Mouse (Mus musculus) lung, postnatal 0 days (tissue): Measurements from ENCODE around the gene Rxfp4. TPM values are rescaled to one million over a fixed set of nuclear protein-coding genes. Genes with fewer than 3 reads are reported as not detected.
A peak's percentile ranks its signal among the peaks of the same experiment; 100 is the strongest.

Experiments
- ATAC-seq: fragments of 200-750 bp; cut with Nextera tagmentation; 2 replicates; pipeline ENCODE4 v1.8.0; 2017; ENCODE audit warnings: moderate library complexity
- DNase-seq: peaks from one replicate; pipeline ENCODE4 v3.0.0-alpha.2; 2016; ENCODE audit warnings: low spot score
- H3K27ac ChIP-seq: fragments of 300-500 bp; sonication (generic); 2 replicates; pipeline ENCODE4 v1.5.1; 2014; ENCODE audit warnings: antibody characterized with exemption, mild to moderate bottlenecking, low read length, mixed read lengths
- H3K27me3 ChIP-seq: fragments of 300-500 bp; sonication (generic); replicated peaks from 2 replicates; pipeline ENCODE4 v1.6.1; 2014; ENCODE audit warnings: low read length, mixed read lengths; ENCODE audit not compliant: insufficient read depth
- H3K36me3 ChIP-seq: fragments of 300-500 bp; sonication (generic); 2 replicates; pipeline ENCODE4 v1.6.1; 2014; ENCODE audit warnings: low read length, mixed read lengths; ENCODE audit not compliant: insufficient read depth
- H3K4me1 ChIP-seq: fragments of 300-500 bp; sonication (generic); 2 replicates; pipeline ENCODE4 v1.6.1; 2014; ENCODE audit warnings: antibody characterized with exemption, low read depth, low read length, mixed read lengths; ENCODE audit not compliant: insufficient read depth
- H3K4me2 ChIP-seq: fragments of 300-500 bp; sonication (generic); replicated peaks from 2 replicates; pipeline ENCODE4 v1.6.1; 2014; ENCODE audit warnings: low read depth, mild to moderate bottlenecking, low read length, moderate library complexity, mixed read lengths
- H3K4me3 ChIP-seq: fragments of 300-500 bp; sonication (generic); 2 replicates; pipeline ENCODE4 v1.5.1; 2014; ENCODE audit warnings: low read depth, low read length
- H3K9ac ChIP-seq: fragments of 300-500 bp; sonication (generic); replicated peaks from 2 replicates; pipeline ENCODE4 v1.6.1; 2014; ENCODE audit warnings: low read depth, mild to moderate bottlenecking
- H3K9me3 ChIP-seq: fragments of 300-500 bp; sonication (generic); 2 replicates; pipeline ENCODE4 v1.6.1; 2016; ENCODE audit warnings: low read length, mixed read lengths
- CTCF ChIP-seq: IDR thresholded peaks from 2 replicates; pipeline ENCODE4 v1.5.1; 2016; ENCODE audit warnings: antibody characterized with exemption, mild to moderate bottlenecking
- EP300 ChIP-seq: IDR thresholded peaks from 2 replicates; pipeline ENCODE4 v1.6.1; 2016; ENCODE audit warnings: antibody characterized with exemption, mild to moderate bottlenecking, control low read depth
- WGBS: fragments of 180-500 bp; shearing (Covaris S2); extraction: QIAGEN DNeasy Blood & Tissue Kit; methylation state at CpG from one replicate; pipeline ENCODE4 v1.1.7; 2014; 5-methylcytosine and 5-hydroxymethylcytosine counted together
- polyA plus RNA-seq: library from polyadenylated mRNA; unstranded; fragments of >200 nt; fragmentation: Nextera tagmentation; extraction: Ambion mirVana; gene quantifications from 2 replicates; pipeline ENCODE4 v1.2.1, GENCODE M21; 2015

Rxfp4 gene
- polyA plus RNA-seq, 1 experiment from 2014 or later, result 0.92 TPM

DNA sequence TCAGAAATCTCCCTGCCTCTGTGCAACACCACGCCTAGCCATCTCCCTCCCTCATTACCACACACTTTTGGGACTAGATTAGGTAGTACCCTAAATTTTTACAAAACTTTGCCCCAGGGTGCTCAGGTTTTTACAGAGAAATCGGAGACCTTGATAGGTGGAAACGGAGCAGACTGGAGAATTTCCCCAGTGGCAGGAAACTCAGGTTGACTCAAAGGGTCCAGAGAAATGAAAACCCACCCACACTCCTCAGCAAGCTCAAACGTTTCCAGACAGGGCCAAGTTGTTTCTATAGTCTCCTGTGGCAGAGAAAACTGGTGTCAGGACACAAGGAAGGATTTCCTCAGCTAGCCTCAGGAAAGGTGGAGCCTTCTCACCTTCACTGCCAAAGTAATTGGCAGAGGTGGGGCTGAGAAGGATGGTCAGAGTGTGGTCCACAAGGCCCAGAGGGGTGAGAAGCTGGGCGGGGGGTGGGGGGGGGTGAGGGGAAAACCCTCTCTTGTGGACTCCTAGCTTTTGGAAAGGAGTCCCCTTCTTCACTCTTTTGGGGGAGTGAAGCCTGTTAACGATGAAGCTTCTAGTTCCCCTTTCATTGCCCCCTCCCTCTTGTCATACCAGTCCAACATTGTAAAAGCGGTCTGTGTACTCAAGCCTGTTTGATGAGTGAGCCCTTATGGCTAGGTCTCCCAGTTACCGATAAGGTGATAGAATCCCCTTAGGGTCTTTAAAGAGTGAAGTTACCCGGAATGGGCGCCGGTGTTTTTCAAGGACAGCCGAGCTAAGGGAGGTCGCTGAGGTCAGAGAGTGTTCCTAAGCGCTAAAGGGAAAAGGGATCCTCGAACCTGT, 32.6 kb downstream of the Rxfp4 start:
- no peaks in the 10 kb centered on the region for H3K27me3 ChIP-seq
- DNase-seq (peak; percentile 8), ATAC-seq (no peak)
- peak overlapping the region; percentile 80 for H3K4me2 ChIP-seq
- peaks cover 10% of the 10 kb centered on the region for H3K4me1 ChIP-seq
- peak overlapping the region; percentile 93 for H3K9ac ChIP-seq
- H3K9me3 ChIP-seq, result no peaks in the 10 kb centered on the region
- no peak for TF ChIP-seq EP300
- no peak for TF ChIP-seq CTCF
- peak overlapping the region; percentile 97 for H3K27ac ChIP-seq
- 17% methylated on average over 15 of the region's 15 CpGs for WGBS
- H3K36me3 ChIP-seq, result no peaks in the 10 kb centered on the region
- peak overlapping the region; percentile 86 for H3K4me3 ChIP-seq

DNA sequence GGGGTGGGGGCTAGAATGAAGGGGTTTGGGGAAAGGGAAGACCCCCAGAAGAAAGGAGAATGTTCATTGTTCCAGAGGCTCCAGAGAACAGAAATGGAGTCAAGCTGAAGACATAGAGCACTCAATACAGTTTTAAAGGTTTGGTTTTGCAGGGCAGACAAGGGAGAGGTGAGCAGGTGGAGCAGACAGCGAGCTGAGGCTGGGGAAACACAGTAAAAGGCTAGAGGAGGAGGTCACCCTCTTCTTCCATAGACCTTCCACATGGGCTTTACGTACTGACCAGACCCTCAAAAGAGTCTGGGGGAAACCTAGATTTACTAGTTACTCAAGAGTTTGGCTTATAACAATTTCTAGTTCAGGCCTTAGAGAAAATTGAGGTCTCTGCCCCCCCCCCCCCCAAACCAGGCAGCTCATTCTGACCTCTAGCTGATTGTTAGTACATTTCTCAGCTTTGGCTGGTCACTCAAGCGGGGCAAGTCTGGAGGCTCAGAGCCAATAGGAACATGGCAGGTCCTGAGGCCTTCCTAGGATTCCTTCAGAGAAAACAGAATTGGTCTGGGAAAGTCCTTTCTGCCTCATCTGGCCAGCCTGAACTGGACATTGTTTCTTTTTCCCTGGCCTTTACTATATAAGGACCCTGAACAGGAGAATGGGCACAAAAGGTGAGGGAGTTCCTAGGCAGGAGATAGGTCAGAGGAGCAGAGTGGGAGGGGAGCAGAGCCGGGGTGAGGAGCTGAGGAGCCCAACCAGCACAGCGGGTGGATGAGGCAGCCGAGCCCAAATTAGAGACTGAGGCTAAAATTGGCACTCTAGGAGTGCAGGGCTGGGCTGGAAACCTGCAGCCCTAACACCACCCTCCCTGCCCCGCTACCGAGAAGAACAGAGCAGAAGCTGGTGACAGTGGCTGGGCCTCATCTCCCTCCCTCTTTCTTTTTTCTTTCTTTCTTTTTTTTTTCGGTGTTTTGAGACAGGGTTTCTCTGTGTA, 33.5 kb downstream of the Rxfp4 start:
- Histone ChIP-seq H3K9ac (no peak overlapping the region), H3K4me1 (peaks cover 12% of the 10 kb centered on the region), H3K27me3 (no peaks in the 10 kb centered on the region), H3K36me3 (no peaks in the 10 kb centered on the region), H3K9me3 (no peaks in the 10 kb centered on the region), H3K4me3 (no peak overlapping the region), H3K27ac (no peak overlapping the region), H3K4me2 (no peak overlapping the region)
- peak; percentile 3 for DNase-seq
- 56% methylated on average over 9 of the region's 9 CpGs for WGBS
- no peak for TF ChIP-seq EP300
- no peak for TF ChIP-seq CTCF
- no peak for ATAC-seq

DNA sequence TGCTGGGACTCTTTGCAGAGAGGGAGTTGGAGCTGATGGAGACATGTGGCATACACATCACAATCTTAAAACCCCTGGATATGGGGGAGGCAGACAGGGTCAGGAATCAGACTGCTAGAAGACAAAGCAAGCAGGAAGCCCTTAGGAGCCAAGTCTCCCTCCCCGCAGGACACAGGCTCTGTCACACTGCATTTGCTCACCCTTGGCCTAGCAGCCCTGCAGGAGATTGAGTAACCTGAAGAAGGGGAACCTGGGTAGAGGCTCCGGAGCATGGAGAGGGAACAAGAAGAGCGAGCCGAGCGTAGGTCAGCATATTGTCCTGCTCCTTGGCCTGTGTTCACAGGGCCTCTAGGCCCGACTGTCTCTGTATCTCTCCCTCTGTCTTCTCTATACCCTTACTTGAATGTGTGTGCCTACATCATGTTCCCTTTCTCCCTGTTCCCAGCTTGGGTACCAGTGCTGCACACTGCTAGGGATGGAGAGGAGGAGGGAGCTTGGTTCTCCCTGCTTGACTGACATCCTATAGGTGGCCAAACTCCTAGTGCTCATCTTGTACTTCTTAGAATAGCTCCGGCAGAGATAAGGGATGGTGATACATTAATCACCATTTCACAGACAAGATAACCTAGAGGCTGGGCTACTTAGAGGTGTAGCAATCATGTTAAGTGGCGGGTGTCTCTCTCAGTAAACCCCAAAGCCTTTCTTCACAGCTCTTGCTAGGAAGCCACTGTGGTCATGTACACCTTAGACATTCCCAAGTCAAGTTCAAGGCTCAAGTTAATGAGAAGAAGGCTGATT, 34.7 kb downstream of the Rxfp4 start:
- peaks cover 12% of the 10 kb centered on the region for H3K4me1 ChIP-seq
- no peak for DNase-seq
- ATAC-seq, result no peak
- H3K4me3 ChIP-seq, result no peak overlapping the region
- no peak overlapping the region for H3K27ac ChIP-seq
- no peak for TF ChIP-seq EP300
- no peaks in the 10 kb centered on the region; the same call in 1 of the 2 replicates for H3K36me3 ChIP-seq
- H3K9ac ChIP-seq, result no peak overlapping the region
- no peaks in the 10 kb centered on the region for H3K27me3 ChIP-seq
- 69% methylated on average over 8 of the region's 8 CpGs for WGBS
- H3K9me3 ChIP-seq, result no peaks in the 10 kb centered on the region
- no peak overlapping the region for H3K4me2 ChIP-seq

DNA sequence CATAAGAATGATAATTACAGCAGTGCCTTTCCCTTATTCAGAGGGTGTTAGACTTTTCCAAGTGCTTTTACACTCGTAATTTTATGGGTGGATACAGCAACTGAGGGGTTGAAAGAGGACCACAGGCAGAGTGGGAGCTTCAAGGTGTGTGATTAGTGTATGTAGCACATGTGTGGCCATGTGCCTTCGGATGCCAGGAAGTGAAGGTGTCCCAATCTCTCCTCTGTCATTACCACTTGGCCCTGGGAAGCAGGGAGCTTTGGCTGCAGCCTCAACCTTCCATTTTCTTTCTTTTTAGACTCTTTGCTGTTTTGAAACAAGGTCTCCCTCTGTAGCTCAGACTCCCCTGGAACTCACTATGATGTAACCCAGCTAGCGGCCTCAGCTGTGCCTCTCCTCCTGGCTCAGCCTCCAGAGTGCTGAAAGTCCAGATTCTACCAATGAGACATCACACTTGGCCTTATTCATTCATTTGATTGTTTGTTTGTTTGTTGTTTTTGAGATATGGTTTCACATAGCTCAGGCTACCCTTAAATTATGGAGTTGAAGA, 35.9 kb downstream of the Rxfp4 start:
- Histone ChIP-seq H3K4me1 (peaks cover 11% of the 10 kb centered on the region), H3K27me3 (no peaks in the 10 kb centered on the region), H3K9ac (no peak overlapping the region), H3K4me3 (0 out of 2 replicates have a peak overlapping the region, but pooled peaks have one; percentile 23), H3K36me3 (no peaks in the 10 kb centered on the region; the same call in 1 of the 2 replicates), H3K4me2 (peak overlapping the region; percentile 40), H3K27ac (no peak overlapping the region), H3K9me3 (no peaks in the 10 kb centered on the region)
- DNase-seq, result peak; percentile 31
- TF ChIP-seq EP300 (no peak), CTCF (no peak)
- no peak for ATAC-seq
- WGBS, result 71% methylated on average over 3 of the region's 3 CpGs

DNA sequence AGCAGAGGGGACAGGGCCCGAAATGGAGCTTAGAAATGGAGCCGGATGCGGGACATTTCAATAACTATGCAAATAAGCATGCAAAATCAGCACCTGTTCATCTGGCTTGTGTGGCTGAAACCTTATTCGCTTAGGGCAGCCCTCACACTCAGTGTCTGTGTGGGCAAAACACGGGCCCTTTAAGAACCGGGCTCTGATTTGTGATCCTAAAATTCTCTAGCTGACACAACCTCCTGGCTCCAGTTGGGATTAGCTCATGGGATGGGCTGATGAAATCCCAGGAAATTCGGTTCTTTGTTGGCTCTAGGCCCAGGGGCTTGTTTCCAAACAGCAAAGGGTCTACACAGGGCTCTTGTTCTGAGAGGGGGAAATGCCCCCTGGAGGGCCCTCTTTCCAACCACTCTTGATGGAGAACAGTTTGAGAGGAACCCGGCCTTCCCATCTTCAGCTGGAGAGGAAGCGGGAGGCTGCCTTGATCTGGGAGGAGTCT, 37.0 kb downstream of the Rxfp4 start:
- Histone ChIP-seq H3K4me2 (peak overlapping the region; percentile 40), H3K9me3 (no peaks in the 10 kb centered on the region), H3K4me3 (peak overlapping the region; percentile 23), H3K27ac (peak overlapping the region; percentile 60), H3K9ac (no peak overlapping the region), H3K27me3 (no peaks in the 10 kb centered on the region), H3K36me3 (no peaks in the 10 kb centered on the region; the same call in 1 of the 2 replicates), H3K4me1 (peaks cover 9% of the 10 kb centered on the region)
- DNase-seq (peak; percentile 87), ATAC-seq (peak; percentile 54)
- 31% methylated on average over 9 of the region's 9 CpGs for WGBS
- TF ChIP-seq EP300 (no peak; the same call in 1 of the 2 replicates), CTCF (no peak)
